Mouse (Mus musculus) megakaryocyte, embryonic 14.5 days (primary cell): ENCODE measurements around the gene Prdm9. TPM values are rescaled to one million over a fixed set of nuclear protein-coding genes. Genes with fewer than 3 reads are reported as not detected.
A peak's percentile ranks its signal among the peaks of the same experiment; 100 is the strongest.
"Not testable (repeated sequence)": the region's sequence is repeated elsewhere in the genome, so short reads cannot be mapped to it uniquely, and the experiment has no call there.

Experiments
- H3K27me3 ChIP-seq: replicated peaks from 2 replicates; pipeline ENCODE3; 2012; ENCODE audit warnings: inconsistent platforms
- H3K36me3 ChIP-seq: replicated peaks from 2 replicates; pipeline ENCODE3; 2012; ENCODE audit warnings: low read length, inconsistent platforms, mixed read lengths
- H3K4me1 ChIP-seq: 2 replicates; pipeline ENCODE4 v1.6.1; 2012; ENCODE audit warnings: inconsistent platforms
- H3K4me3 ChIP-seq: replicated peaks from 2 replicates; pipeline ENCODE3; 2012; ENCODE audit warnings: moderate library complexity, mild to moderate bottlenecking, inconsistent platforms
- H3K9me3 ChIP-seq: 2 replicates; pipeline ENCODE4 v1.6.1; 2012; ENCODE audit warnings: inconsistent platforms
- FLI1 ChIP-seq: IDR thresholded peaks from 2 replicates; pipeline ENCODE4 v1.6.1; 2012; ENCODE audit warnings: low read length, inconsistent platforms, mixed read lengths
- GATA1 ChIP-seq: IDR thresholded peaks from 3 replicates; pipeline ENCODE4 v1.6.1; 2012; ENCODE audit warnings: mixed read lengths, low read length, inconsistent platforms, borderline replicate concordance
- polyA plus RNA-seq: library from polyadenylated mRNA; stranded (reverse); fragments of >175 nt; gene quantifications from 2 replicates; pipeline ENCODE4 v1.2.3, GENCODE M21; 2012; ENCODE audit warnings: low replicate concordance; ENCODE audit not compliant: insufficient read depth

Gene Prdm9
- polyA plus RNA-seq, 1 experiment = 0.18 TPM

DNA sequence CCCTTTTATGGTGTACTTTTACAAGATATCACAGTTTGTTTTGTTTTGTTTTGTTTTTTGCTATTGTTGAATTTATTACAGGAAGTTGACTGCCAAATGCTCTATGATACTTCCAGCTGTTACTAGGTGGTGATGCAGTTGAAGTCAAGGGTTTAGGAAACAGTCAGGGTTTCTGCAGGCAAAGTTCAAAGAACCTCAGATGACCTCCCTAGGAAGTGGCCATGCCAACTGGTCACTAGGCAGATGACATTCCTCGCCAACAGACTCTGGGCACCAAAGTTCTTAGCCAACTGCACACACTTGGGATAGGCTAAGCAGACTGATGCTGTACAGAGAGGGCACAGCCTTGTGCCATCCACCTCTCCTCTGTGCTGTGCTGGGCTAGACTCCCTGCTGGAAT is 10.9 kb upstream of the Prdm9 start:
- Histone ChIP-seq H3K27me3 (peaks cover 2% of the 10 kb centered on the region), H3K9me3 (0 out of 2 replicates have a peak, but pooled peaks cover 2% of the 10 kb centered on the region), H3K36me3 (no peaks in the 10 kb centered on the region), H3K4me3 (no peak overlapping the region), H3K4me1 (no peaks in the 10 kb centered on the region)
- TF ChIP-seq FLI1 (no peak), GATA1 (no peak)

DNA sequence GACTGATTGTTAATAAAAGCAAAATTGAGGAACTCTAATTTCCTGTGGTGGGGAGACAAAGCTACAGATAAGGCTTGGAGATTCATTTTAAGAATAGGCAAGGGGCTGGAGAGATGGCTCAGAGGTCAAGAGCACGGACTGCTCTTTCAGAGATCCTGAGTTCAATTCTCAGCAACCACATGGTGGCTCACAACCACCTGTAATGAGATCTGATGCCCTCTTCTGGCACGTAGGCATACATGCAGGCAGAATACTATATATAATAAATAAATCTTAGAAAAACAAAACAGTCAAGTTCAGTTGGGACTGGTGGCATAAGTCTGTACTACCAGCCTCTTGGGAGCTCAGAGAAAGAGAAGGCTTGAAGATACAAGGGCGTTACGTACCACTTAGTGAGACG is 2.8 kb upstream of the Prdm9 start:
- Histone ChIP-seq H3K36me3 (no peaks in the 10 kb centered on the region), H3K4me3 (no peak overlapping the region), H3K27me3 (peaks cover 8% of the 10 kb centered on the region), H3K9me3 (no peaks in the 10 kb centered on the region), H3K4me1 (peaks cover 14% of the 10 kb centered on the region)
- TF ChIP-seq FLI1 (no peak), GATA1 (no peak)

DNA sequence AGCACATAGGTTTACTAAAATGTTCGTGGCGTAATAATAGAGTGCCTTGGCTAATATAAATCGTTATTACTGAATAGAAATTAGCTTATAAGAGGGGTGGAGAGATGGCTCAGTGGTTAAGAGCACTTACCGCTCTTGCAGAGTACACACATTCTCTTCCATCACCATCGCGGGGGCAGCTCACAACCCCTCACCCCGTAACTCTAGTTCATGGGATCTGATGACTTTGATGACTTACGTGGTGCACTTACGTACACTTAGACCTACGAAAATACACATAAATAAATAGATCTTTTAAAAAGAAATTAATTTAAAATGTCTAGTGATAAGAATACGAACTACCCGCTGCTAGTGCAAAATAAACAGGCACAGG is 760 bp upstream of the Prdm9 start:
- Histone ChIP-seq H3K9me3 (no peaks in the 10 kb centered on the region), H3K36me3 (no peaks in the 10 kb centered on the region), H3K4me3 (peak overlapping the region; percentile 95), H3K4me1 (peaks cover 14% of the 10 kb centered on the region), H3K27me3 (peaks cover 8% of the 10 kb centered on the region)
- TF ChIP-seq FLI1 (no peak), GATA1 (no peak)

DNA sequence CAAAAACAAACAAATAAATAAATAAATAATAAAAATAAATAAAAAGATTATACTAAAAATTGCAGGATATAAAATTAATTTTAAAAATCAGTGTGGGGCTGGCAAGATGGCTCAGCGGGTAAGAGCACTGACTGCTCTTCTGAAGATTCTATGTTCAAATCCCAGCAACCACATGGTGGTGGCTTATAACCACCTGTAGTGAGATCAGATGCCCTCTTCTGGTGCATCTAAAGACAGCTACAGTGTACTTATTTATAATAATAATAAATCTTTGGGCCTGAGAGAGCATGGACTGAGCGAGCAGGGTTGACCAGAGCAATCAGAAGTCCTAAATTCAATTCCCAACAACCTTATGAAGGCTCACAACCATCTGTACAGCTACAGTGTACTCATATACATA is 4.2 kb downstream of the Prdm9 start:
- H3K4me1 ChIP-seq = peaks cover 13% of the 10 kb centered on the region
- no peak overlapping the region for H3K4me3 ChIP-seq
- peaks cover 2% of the 10 kb centered on the region for H3K27me3 ChIP-seq
- TF ChIP-seq FLI1 = no peak
- no peak for TF ChIP-seq GATA1
- H3K9me3 ChIP-seq = no peaks in the 10 kb centered on the region
- H3K36me3 ChIP-seq = no peaks in the 10 kb centered on the region

DNA sequence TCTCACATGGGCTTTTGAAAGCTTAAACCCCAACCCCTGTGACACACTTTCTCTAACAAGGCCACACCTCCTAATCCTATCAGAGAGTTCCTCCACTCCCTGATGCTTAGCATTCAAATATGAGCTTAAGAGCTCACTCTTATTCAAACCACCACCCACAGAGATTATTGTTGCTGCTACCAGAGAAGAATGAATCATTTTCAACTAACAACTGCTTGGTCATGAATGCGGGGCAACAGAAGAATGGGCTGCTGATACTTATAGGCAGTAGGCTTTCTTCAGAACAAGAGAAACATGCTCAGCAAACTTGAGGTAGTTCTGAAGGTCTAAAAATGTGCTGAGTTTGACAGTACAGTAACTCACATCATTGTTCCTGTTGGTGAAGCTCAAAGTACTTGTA is 14.4 kb downstream of the Prdm9 start:
- no peaks in the 10 kb centered on the region for H3K4me1 ChIP-seq
- peaks cover 3% of the 10 kb centered on the region; the same call in 1 of the 2 replicates for H3K9me3 ChIP-seq
- no peak overlapping the region for H3K4me3 ChIP-seq
- no peaks in the 10 kb centered on the region for H3K36me3 ChIP-seq
- no peak for TF ChIP-seq FLI1
- no peak for TF ChIP-seq GATA1
- no peaks in the 10 kb centered on the region for H3K27me3 ChIP-seq

DNA sequence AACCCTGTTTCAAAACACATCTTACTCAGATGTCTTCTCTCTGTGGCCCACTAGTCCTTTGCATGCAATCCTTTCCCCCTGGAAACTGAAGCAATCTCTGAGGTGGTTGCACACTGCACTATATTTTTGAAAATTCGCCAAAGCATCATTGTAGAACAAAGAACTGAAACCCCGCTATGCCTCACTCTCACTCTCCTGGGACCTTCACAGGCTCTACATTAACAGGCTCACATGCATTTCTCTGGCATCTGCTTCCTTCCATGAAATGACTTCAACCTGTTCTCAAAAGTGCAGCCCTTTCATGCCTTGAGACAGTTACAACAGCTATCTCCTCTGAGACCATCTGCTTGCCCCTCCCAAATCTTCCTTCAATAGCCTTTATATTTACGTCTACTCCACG is 17.7 kb downstream of the Prdm9 start:
- TF ChIP-seq FLI1 (no peak), GATA1 (no peak)
- Histone ChIP-seq H3K9me3 (peaks cover 12% of the 10 kb centered on the region; the same call in 1 of the 2 replicates), H3K27me3 (no peaks in the 10 kb centered on the region), H3K4me1 (no peaks in the 10 kb centered on the region), H3K4me3 (no peak overlapping the region), H3K36me3 (no peaks in the 10 kb centered on the region)

DNA sequence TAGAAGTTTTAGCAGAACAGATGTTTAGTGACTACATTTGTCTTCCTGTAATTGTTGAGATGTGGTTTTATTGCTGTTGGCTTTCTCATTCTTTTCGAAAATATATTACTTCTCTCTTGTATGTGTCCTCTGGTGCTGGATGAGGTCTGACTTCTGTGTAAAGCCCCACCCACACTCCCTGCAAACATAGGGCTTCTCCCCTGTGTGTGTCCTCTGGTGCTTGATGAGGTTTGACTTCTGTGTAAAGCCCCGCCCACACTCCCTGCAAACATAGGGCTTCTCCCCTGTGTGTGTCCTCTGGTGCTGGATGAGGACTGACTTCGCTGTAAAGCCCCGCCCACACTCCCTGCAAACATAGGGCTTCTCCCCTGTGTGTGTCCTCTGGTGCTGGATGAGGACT is 20.3 kb downstream of the Prdm9 start:
- H3K4me1 ChIP-seq, H3K27me3 ChIP-seq, H3K4me3 ChIP-seq, H3K36me3 ChIP-seq: not testable (repeated sequence)
- peaks cover 12% of the 10 kb centered on the region; the same call in 1 of the 2 replicates for H3K9me3 ChIP-seq

DNA sequence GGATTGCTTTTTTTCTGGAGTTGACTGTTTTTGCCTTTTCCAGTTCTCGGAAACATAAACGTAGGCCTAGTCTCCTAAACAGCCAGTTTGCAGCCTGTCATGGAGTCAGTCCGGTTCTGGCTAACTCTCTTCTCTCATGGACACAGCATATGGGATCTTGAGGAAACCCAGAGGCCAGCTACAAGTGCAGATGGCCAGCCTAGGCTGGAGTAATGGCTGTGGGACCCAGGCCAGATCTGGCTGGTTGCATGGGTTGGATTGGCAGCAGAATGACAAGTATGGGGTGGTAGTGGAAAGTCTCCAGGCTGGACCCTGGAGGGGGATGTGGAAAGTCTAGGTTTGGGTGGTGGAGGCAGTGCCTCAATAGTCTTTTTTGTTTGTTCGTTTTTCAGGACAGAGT is 23.8 kb downstream of the Prdm9 start:
- no peak for TF ChIP-seq GATA1
- no peak for TF ChIP-seq FLI1
- Histone ChIP-seq H3K27me3 (peaks cover 3% of the 10 kb centered on the region), H3K36me3 (no peaks in the 10 kb centered on the region), H3K9me3 (peaks cover 16% of the 10 kb centered on the region; the same call in 1 of the 2 replicates), H3K4me3 (no peak overlapping the region), H3K4me1 (no peaks in the 10 kb centered on the region; the same call in 1 of the 2 replicates)

DNA sequence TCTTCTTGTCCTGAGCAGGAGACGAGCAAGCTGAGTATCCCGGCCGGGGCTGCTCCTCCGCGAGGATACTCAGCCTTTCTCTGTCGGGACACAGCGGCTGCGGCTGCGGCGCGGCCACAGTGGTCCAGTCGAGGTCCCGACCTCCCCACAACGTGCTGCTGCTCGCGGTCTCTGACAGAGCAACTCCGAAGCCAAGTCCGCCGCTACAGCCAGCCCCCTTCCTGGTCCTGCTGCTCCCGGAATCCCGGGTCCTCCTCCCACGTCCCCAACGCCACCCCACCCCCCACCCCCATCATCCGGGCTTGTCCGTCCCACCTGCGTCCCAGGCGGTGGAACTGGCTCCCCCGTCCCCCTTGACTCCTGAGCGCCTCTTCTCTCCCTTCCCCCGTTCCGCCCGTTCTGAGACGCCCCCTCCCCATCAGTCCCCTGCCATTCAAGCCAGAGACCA is 27.7 kb downstream of the Prdm9 start:
- no peak for TF ChIP-seq FLI1
- no peak for TF ChIP-seq GATA1
- Histone ChIP-seq H3K27me3 (peaks cover 3% of the 10 kb centered on the region), H3K4me1 (no peaks in the 10 kb centered on the region; the same call in 1 of the 2 replicates), H3K4me3 (peak overlapping the region; percentile 85), H3K9me3 (peaks cover 10% of the 10 kb centered on the region), H3K36me3 (no peaks in the 10 kb centered on the region)

DNA sequence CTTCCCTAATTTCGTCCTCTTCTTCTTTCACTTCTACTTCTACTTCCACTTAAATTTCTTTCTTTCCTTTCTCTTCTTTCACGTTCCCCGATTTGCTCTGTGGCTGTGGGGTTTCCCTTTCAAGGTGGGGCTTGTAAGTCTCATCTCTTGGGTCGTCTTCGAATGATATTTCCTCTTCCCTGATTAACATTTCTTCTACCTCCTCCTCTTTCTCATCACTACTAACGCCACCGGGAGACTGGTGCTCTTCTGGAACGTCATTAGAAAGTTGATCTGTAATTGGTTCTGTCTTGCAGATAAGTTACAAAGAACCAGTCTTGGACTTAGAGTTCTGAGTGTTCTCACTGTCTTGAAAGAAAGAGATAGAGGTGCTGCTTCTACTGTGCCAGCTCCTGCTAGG is 28.2 kb downstream of the Prdm9 start:
- Histone ChIP-seq H3K4me1 (no peaks in the 10 kb centered on the region; the same call in 1 of the 2 replicates), H3K36me3 (no peaks in the 10 kb centered on the region), H3K4me3 (peak overlapping the region; percentile 85), H3K27me3 (peaks cover 3% of the 10 kb centered on the region), H3K9me3 (peaks cover 10% of the 10 kb centered on the region)
- TF ChIP-seq GATA1 = no peak
- no peak for TF ChIP-seq FLI1
